In the genomic region with DNA sequence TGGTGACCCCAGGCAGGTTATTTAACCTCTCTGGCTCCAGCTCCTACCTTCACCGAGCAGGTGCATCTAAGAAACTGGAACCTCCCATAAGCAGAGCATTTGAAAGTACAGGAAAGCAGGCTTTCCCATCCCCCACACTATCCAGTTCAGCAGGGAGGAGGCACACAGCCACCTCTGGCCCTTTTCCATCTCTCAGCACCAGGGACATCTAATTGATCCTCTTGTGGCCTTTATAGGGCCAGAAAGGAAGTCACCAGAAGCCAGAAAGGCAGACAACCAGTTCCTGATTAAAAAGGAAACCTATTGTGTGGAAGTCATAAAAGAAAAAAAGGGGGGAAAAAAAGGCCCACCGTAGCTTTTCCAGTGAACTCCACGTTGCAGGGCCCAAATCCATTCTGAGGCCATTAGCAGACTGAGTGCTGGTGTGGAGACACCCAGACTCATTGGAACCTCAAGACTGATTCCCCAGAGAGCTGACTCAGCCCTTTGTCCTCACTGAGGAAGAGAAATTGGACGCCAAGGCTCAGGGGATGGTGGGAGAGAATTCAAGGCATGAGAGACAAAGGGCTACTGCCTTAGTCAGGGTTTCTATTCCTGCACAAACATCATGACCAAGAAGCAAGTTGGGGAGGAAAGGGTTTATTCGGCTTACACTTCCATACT, we compare ENCODE assay signal across 17 mouse cellular contexts.
DNase-seq lines count a peak whose midpoint lies in the region; ATAC-seq lines count a peak whose summit lies in the region.
"Had no signal": no experiment of that assay in that cellular context is flagged by ENCODE, and none has a peak within 500 bp of the region (broad histone marks: within the 10 kb centered on the region; RNA-seq: fewer than 3 reads in every experiment).

No protein-coding gene starts in this region.

- H3K4me1 ChIP-seq in midbrain, embryonic 10.5 days = peaks cover 11% of the 10 kb centered on the region
- no peaks in the 10 kb centered on the region for H3K4me1 ChIP-seq in midbrain, embryonic 16.5 days (ENCODE audit: control insufficient read depth, insufficient read depth, low read length)

- no peak for ATAC-seq in midbrain, embryonic 16.5 days
- ATAC-seq: forebrain, postnatal 0 days; inflammation-experienced regulatory T-cells, adult 6 months; liver, postnatal 0 days had no signal

- peaks cover 20% of the 10 kb centered on the region for H3K27me3 ChIP-seq in midbrain, embryonic 10.5 days (ENCODE audit: low read depth, poor library complexity, severe bottlenecking)
- H3K27me3 ChIP-seq in midbrain, embryonic 16.5 days (ENCODE audit: control insufficient read depth, insufficient read depth, low read depth, low read length) = no peaks in the 10 kb centered on the region
- H3K27me3 ChIP-seq: embryonic facial prominence, embryonic 12.5 days; limb, embryonic 13.5 days had no signal

- intact Hi-C loops in heart, postnatal 36 days (cut with DNase I) = no loop called here

- H3K4me3 ChIP-seq in midbrain, embryonic 10.5 days = no peak overlapping the region
- H3K4me3 ChIP-seq in midbrain, embryonic 16.5 days (ENCODE audit: low read depth, low read length) = no peak overlapping the region
- H3K4me3 ChIP-seq: embryonic facial prominence, embryonic 12.5 days; limb, embryonic 13.5 days; myocyte had no signal

- H3K9ac ChIP-seq in midbrain, embryonic 16.5 days (ENCODE audit: low read depth, low read length) = no peak overlapping the region
- H3K9ac ChIP-seq: embryonic facial prominence, embryonic 12.5 days; forebrain, postnatal 0 days; limb, embryonic 13.5 days; liver, postnatal 0 days had no signal

- no peak overlapping the region for H3K4me2 ChIP-seq in midbrain, embryonic 16.5 days (ENCODE audit: low read length)
- H3K4me2 ChIP-seq: embryonic facial prominence, embryonic 12.5 days; limb, embryonic 13.5 days had no signal

- H3K36me3 ChIP-seq in midbrain, embryonic 10.5 days = no peaks in the 10 kb centered on the region
- H3K36me3 ChIP-seq in midbrain, embryonic 16.5 days (ENCODE audit: control insufficient read depth, insufficient read depth, low read length) = no peaks in the 10 kb centered on the region
- H3K36me3 ChIP-seq: embryonic facial prominence, embryonic 12.5 days; limb, embryonic 13.5 days had no signal

- peak; percentile 25 for DNase-seq in adrenal gland, adult 2 months
- no peak for DNase-seq in adrenal gland, postnatal 25 days
- DNase-seq in heart, adult 9 months (ENCODE audit: low spot score in 2 of 2) = peak; percentile 59 to 64
- DNase-seq in heart, postnatal 36 days = no peak
- DNase-seq in midbrain, embryonic 10.5 days (ENCODE audit: low spot score) = no peak
- DNase-seq in kidney, postnatal 36 days = peak; percentile 49 to 61
- no peak for DNase-seq in cerebellum, adult 8-10 months
- DNase-seq: cerebellum, adult 11 months; forebrain, postnatal 0 days; liver, postnatal 0 days; right cerebral cortex, postnatal 14 days; thymus, postnatal 36 days had no signal

- 0 out of 2 replicates have a peak, but pooled peaks cover 2% of the 10 kb centered on the region for H3K9me3 ChIP-seq in midbrain, embryonic 10.5 days (replicated peaks)
- H3K9me3 ChIP-seq in midbrain, embryonic 16.5 days (replicated peaks; ENCODE audit: control insufficient read depth, low read length, poor library complexity, severe bottlenecking) = no peaks in the 10 kb centered on the region
- H3K9me3 ChIP-seq: embryonic facial prominence, embryonic 12.5 days; limb, embryonic 13.5 days had no signal

- peak overlapping the region; percentile 52 for H3K27ac ChIP-seq in midbrain, embryonic 10.5 days (replicated peaks)
- no peak overlapping the region for H3K27ac ChIP-seq in midbrain, embryonic 16.5 days (ENCODE audit: low read length)
- H3K27ac ChIP-seq: embryonic facial prominence, embryonic 12.5 days; limb, embryonic 13.5 days had no signal

- WGBS in midbrain, embryonic 10.5 days = 69% methylated on average over 5 of the region's 5 CpGs
- WGBS in midbrain, embryonic 16.5 days = 34% methylated on average over 4 of the region's 5 CpGs

Comparison
In these comparisons a context has a peak if more than half of its experiments do, and no peak if none do; other contexts are left out.
1. DNase-seq: peak in adrenal gland, adult 2 months (single experiment), heart, adult 9 months (2 of 2) and kidney, postnatal 36 days (2 of 2); none in adrenal gland, postnatal 25 days (single experiment), heart, postnatal 36 days (0 of 2), midbrain, embryonic 10.5 days (single experiment) and cerebellum, adult 8-10 months (single experiment).